Mouse (Mus musculus): ENCODE results near the gene Ciz1.

DNA sequence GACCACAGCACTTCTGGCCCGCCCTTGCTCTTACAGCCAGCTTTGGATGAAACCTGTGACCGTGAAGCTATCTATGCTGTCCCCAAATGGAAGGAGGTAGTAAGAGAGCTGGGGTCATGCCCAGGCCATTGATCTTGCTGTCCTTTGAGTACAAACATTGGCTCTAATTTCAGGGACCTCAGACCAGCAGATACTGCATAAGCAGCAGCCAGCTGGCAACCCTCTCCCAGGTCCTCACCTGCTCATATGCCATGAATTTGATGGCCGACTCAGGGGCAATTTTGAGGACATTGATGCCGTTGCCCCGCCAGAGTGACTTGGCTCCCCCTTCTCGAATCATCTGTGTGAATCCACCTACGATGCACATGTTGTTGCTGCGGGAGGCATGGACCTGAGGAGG is 65.4 kb downstream of the Ciz1 start:
- TF ChIP-seq CTCF (IDR thresholded peaks at IDR 0.05; ENCODE audit: borderline replicate concordance, insufficient read depth, low read depth, low read length) (no peak), POLR2A (IDR thresholded peaks at IDR 0.05; ENCODE audit: borderline replicate concordance, insufficient read depth, low read length) (no peak)
